Mouse (Mus musculus) lung, postnatal 0 days (tissue): ENCODE measurements at regions not wholly inside any gene's neighbourhood (a gene's known extent, or its start where the extent isn't known, plus 50 kb on each side); places are given as distances from the start of the nearest gene placed in this dataset.

Experiments used
- CTCF ChIP-seq: IDR thresholded peaks from 2 replicates; pipeline ENCODE4 v1.5.1; 2016; ENCODE audit warnings: antibody characterized with exemption, mild to moderate bottlenecking
- EP300 ChIP-seq: IDR thresholded peaks from 2 replicates; pipeline ENCODE4 v1.6.1; 2016; ENCODE audit warnings: antibody characterized with exemption, mild to moderate bottlenecking, control low read depth

- TF ChIP-seq CTCF (no peak), EP300 (no peak)
These were observed 159.8 kb upstream of the Ddhd1 start for GRCm38 (mm10) chr14:45817756-45818155.
